Mouse (Mus musculus) naive thymus-derived CD4-positive, alpha-beta T cell, adult 5 months (primary cell): Measurements from ENCODE around the gene Olfr218. TPM values are rescaled to one million over a fixed set of nuclear protein-coding genes. Genes with fewer than 3 reads are reported as not detected.

Source experiments
- polyA plus RNA-seq: library from polyadenylated mRNA; unstranded; fragments of 100-300 nt; shearing (Covaris generic); gene quantifications from one replicate; pipeline ENCODE4 v1.2.1, GENCODE M21; 2017

Olfr218 gene
- polyA plus RNA-seq, result not detected

DNA sequence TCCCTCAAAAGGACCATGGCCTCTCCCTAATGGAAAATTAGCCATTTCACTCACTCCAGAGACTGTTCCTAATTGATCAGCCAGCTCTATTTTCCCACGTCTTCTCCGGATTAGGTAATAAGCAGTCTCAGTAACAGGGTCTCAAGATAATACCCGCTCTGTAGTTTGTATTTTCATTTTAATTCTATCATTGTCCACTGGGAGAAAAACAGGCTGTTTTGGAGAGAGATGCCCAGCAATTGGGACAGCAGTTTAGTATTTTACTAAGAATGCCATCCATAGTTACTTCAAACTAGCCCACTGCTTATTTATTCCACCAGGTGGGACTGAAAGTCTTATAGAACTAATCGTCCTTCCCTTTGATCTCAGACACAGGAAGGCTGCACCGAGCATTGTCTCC lies at the start of gene Olfr218:
Olfr218 (plus strand) TSS at position 301 of the 400 bp plus-strand sequence.

DNA sequence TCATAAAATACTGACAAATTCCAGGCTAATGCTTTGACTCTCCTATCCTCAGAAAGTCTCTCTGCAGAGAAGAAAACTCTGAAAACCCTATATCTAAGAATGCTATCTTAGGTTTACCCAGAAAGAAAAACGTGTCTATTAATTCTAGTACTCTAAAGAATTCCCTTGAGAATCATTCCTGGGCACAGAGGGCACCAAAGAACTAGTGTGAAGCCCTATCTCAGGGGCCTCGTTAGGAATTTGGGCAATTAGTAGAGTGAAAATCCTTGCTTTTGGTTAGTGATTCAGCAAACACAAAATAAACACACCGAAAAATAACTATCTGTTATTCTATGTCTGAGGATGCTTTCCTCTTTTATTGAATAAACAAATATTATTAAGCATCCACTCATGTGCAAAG lies 7.1 kb upstream of the Olfr218 start, which contains the start of gene Olfr1406:
Olfr1406 (minus strand) TSS at position 101 of the 400 bp plus-strand sequence.

DNA sequence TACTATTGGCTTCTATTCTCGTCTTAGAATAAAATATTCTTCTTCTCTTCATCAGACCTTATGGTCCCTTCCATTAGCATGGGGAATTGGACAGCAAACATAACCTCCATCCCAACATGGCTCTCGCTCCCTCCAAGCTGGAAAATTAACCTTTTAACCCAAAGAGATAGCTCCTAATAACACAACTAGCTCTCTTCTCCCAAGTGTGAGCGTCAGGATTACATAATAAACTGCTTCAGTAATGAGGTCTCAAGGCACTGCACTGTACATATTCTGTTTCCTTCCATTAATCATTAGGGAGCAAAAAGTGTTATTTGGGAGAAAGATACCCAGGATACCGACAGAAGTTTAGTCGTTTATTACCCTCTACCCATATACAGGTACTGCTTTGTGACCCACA lies 14.5 kb downstream of the Olfr218 start, which contains the start of gene Olfr1404:
Olfr1404 (plus strand) TSS at position 301 of the 400 bp plus-strand sequence.

DNA sequence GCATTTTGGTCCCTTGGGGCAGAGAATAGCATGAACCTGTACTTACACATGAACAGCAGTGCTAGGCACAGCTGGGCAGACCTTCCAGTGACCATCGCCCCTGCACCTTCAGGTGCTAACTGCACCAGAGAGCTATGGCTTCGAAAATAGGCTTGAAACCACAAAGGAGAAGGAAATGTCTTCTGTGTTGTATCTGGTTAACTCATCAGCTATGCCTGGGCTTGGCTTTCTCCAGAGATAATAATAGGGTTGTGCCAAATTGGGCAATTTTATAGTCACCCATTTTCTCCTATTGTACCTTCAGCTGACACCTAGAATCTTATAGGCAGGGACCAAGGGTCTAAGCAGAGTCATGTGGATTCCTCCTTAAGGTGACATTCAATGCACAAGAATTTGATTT lies 29.5 kb downstream of the Olfr218 start, which contains the start of gene Fcer1a:
Fcer1a (minus strand) TSS at position 134 of the 400 bp plus-strand sequence.

Other genes starting within 250 kb of the Olfr218 start
- not detected for gene Olfr16, start 247.4 kb upstream of the Olfr218 start, polyA plus RNA-seq
- gene Olfr1408, start 60.4 kb upstream of the Olfr218 start, polyA plus RNA-seq, result not detected
- not detected for gene Olfr1406, start 7.2 kb upstream of the Olfr218 start, polyA plus RNA-seq
- gene Olfr1404, start 14.6 kb downstream of the Olfr218 start, polyA plus RNA-seq, result not detected
- gene Fcer1a, start 29.4 kb downstream of the Olfr218 start, polyA plus RNA-seq, result not detected
- gene Olfr418, start 68.2 kb downstream of the Olfr218 start, polyA plus RNA-seq, result not detected
- not detected for gene Mptx2, start 80.0 kb downstream of the Olfr218 start, polyA plus RNA-seq
- not detected for gene Ackr1, start 135.9 kb downstream of the Olfr218 start, polyA plus RNA-seq
- gene Aim2, start 153.1 kb downstream of the Olfr218 start, polyA plus RNA-seq, result 39.1 TPM
- gene Cadm3, start 169.9 kb downstream of the Olfr218 start, polyA plus RNA-seq, result not detected